9 mouse cellular contexts compared by ENCODE assay signal in genomic region chr15:90237657-90238056, GRCm38 (mm10). TPM values are rescaled to one million over a fixed set of nuclear protein-coding genes. Genes with fewer than 3 reads are reported as not detected.
DNase-seq lines count a peak whose midpoint lies in the region; TF ChIP-seq lines count a peak whose summit lies in the region.
"Had no signal": no experiment of that assay in that cellular context is flagged by ENCODE, and none has a peak within 500 bp of the region (broad histone marks: within the 10 kb centered on the region; RNA-seq: fewer than 3 reads in every experiment).

No protein-coding gene starts in this region.

- TF ChIP-seq CTCF in E14TG2a.4 (conservative IDR thresholded peaks at IDR 0.05; ENCODE audit: low read length): peak; percentile 52

- peak; percentile 41 for DNase-seq in cerebellum, postnatal 14 days
- no peak for DNase-seq in cerebellum, adult 11 months
- DNase-seq in left cerebral cortex, adult 18-20 months (ENCODE audit: low spot score in 2 of 2): peak; percentile 17 to 22
- no peak for DNase-seq in left cerebral cortex, postnatal 4 days
- DNase-seq in fibroblast of lung, adult 2 months (ENCODE audit: low read depth): peak; percentile 49
- no peak for DNase-seq in urinary bladder, postnatal 25 days (ENCODE audit: low spot score)
- no peak for DNase-seq in ovary, postnatal 10 days (ENCODE audit: low spot score)

- H3K4me3 ChIP-seq in E14TG2a.4 (replicated peaks; ENCODE audit: low read length): no peak overlapping the region
- H3K4me3 ChIP-seq: limb, embryonic 15.5 days had no signal

- H3K4me1 ChIP-seq in E14TG2a.4 (replicated peaks; ENCODE audit: low read depth, low read length): peaks cover 8% of the 10 kb centered on the region
- H3K4me1 ChIP-seq: limb, embryonic 15.5 days had no signal

- no peaks in the 10 kb centered on the region for H3K9me3 ChIP-seq in E14TG2a.4 (ENCODE audit: low read length)
- H3K9me3 ChIP-seq: limb, embryonic 15.5 days had no signal

- H3K36me3 ChIP-seq in E14TG2a.4 (ENCODE audit: insufficient read depth, low read length): peaks cover 14% of the 10 kb centered on the region

- H3K27me3 ChIP-seq in E14TG2a.4 (ENCODE audit: insufficient read depth, low read length): no peaks in the 10 kb centered on the region
- H3K27me3 ChIP-seq: limb, embryonic 15.5 days had no signal

- intact Hi-C loops in left cerebral cortex, postnatal 4 days (cut with DNase I): no loop called here

RNA-seq across cellular contexts. Expression of gene Alg10b, which starts 13.5 kb away (rescaled TPM):
- total RNA-seq in left cerebral cortex, adult 18-20 months (2021): 10 to 100 TPM; 26.9 to 28.1 TPM
- total RNA-seq in left cerebral cortex, postnatal 4 days (2021): 10 to 100 TPM; 47.7 to 49.4 TPM

Comparison
In these comparisons a context has a peak if more than half of its experiments do, and no peak if none do; other contexts are left out.
1. DNase-seq: peak in cerebellum, postnatal 14 days (2 of 2), left cerebral cortex, adult 18-20 months (2 of 2) and fibroblast of lung, adult 2 months (single experiment); none in cerebellum, adult 11 months (single experiment), left cerebral cortex, postnatal 4 days (single experiment), urinary bladder, postnatal 25 days (single experiment) and ovary, postnatal 10 days (single experiment).